Mouse (Mus musculus) left cerebral cortex, adult 11 months (tissue): ENCODE data around the gene Gm10447.

ENCODE experiments used
- DNase-seq: peaks from one replicate; pipeline ENCODE4 v3.0.0; 2022; ENCODE audit warnings: low spot score

The Gm10447 gene

DNA sequence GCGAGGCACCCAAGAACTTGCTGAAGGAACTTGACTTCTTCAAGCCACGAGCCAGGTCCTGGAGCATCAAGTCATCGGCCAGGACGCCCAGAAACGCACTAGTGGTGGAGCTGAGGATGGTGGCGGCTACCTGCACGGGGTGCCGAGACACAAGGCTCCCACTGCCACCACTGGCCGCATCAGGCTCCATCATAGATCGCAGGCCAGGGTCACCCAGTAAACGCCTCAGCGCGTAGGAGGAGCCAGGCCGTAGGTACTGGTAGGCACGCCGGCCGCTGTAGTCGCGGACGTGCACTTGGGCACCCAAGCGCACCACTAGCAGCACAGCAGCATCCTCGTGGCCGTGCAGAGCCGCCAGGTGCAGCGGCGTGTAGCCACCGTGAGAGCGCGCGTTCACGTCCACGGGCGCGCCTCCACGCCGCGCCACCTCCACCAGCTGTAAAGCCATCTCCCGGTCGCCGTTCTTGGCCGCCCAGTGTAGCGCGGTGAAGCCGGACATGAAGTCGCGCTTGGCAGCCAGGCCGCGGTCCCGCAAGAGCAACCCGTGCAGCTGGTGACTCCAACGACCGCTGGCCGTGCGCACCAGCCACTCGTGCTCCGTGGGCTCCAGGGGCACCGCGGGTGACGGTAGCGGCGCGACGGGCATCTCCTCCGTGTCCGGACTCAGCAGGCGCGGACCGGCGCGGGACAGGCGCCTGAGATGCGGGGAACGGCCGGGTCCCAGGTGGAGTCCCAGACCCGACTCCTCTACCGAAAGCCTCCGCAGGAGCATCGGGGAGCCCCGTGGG lies 21.7 kb upstream of the Gm10447 start:
- DNase-seq, result no peak

DNA sequence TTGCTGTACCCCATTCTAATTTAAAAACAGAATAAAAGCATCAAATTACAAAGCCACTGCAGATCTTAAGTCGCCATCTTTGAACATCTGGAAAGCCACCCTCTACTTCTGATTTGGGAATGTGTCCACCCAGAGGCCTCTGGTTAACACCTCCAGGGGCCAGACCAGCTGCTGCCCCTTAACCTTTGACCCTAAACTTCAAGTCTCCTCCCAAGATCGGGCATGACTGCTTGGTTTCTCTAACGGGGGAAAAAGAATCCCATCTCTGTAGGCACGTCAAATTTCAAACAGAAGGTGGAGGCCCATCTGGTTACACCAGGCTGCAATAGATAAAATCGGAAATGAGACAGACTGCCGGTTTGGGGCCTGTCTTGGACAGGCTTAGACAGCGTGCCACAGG lies 20.9 kb upstream of the Gm10447 start:
- no peak for DNase-seq

DNA sequence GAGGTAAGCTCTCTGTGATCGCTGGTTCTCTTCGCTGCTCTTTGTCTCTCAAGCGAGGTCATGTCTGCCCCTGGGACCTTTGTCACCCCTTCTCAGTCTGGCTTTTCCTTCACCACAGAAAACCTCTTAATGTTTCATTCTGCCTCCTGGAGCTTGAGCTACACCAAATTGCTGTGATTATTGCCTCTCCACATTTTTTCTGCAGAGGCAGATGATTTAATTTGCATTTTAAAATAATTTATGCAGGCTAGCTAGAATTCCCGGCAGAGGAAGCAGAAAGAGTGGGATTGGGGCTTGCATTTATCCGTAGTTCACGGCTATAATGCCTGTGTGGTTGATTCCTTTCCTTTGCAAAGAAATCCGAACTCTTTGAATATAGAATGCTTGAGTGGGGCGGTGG lies 18.7 kb upstream of the Gm10447 start:
- DNase-seq, result no peak

DNA sequence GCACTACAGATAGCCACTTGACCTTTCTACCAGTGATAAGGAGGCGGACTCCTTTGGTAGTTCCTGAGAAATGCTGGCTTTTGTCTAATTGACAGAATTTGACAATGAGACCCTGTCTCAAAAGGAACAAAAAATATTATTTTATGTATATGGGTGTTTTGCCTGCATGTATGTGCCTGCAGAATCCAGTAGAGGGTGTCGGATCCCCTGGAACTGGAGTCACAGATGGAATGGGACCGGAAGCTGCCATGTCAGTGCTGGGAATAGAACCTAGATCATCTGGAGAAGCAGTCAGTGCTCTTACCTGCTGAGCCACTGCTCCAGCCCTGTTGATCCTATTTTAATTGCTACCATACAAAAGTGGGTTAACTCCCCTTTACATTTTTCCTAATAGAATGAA lies 15.8 kb upstream of the Gm10447 start:
- DNase-seq, result no peak

DNA sequence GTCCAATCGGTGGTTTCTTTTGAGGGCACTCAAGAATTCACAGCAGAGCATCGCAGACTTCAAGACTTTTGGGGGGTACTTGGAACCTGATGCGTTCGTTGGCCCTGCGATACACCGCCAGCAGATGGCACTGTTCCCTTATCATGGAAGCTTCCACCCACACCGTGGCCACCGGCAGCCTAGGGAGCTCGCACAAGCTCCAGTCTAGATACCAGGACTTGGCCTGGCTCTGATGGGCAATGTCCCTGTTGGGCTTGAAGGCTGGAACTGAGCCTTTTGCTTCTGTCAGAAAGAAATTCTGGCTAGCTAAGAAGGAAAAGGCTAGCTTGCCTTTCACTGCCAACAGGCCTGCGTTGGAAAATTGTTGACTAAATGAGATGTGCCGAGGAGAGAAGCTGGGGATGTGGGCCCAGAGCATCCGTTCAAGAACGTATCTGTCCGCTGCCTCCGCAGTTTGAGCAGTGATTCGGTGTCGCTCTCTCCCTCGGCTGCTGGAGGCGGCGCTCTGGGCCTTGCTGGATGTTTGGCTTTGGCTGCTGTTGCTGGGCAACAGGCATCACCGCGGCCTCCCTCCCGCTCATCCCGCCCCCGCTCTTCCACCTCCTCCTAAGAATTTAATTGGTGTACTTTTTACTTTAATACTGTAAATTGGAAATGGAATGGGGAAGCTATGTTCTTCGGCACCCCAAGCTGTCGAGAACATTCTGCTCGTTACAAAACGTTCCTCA lies 13.2 kb upstream of the Gm10447 start, which contains the start of gene Gm9837:
Gm9837 (minus strand) TSS at position 512 of the 728 bp plus-strand sequence.
- DNase-seq, result peak; percentile 91

DNA sequence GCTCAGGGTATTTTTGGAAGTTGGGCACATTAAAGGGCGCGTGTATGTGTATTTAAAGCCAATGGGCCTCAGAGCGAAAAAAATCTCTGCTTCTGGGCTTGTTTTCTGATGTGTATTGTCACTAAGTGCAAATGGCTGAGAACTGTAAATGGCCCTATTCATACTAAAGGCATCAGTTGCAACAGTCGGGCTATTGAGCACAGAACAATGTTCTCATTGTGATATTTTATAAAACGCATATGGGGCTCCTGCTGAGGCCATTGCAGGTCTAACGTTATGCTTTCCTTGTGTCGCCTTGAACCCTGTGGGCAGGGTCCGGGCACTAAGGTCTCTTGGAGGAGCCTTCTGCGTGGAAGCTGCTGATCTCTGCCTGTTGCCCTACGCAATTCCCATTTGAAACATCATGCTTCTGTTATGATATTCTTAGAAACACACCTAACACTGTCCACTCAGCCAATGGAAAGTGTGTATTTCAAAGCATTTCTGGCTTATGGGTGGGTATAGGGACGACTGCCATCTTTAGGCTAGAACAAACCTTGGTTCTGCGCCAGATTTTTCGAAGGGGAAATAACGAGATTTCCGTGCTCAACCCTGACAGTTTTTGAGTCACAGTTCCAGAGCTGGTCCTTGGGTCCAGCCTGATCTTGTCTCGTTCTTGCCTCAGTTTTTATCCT lies 12.5 kb upstream of the Gm10447 start:
- DNase-seq, result peak; percentile 71

DNA sequence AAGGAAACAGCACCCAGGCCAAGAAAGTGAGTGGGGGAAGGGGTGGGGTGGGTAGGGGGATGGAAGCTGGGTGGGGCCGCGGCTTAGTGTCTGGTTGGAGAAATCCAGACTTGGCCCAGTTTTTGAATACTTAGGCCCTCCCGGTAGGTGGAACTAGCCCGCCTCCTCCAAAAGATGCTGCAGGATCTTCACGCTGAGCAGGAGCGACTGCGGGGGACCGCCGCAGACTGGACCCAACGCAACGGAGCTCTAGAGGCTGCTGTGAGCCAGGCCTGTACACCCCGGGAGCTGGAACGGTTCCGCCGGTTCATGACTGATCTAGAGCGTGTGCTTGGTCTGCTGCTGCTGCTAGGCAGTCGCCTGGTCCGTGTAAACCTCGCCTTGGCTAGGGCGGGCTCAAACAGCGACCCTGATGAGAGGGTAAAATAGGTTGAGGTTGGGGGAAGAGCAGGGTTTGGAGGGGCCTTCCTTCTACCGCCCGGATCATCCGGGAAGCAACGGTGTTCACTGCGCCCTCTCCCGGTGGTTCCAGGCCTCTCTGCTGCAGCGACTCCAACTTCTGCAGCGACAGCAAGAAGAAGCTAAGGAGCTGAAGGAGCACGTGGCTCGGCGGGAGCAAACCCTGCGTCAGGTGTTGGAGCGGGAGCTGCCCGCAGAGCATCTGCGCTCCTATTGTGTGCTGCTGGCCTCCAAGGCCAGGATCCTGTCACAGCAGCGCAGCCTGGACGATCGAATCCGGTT lies 9.5 kb upstream of the Gm10447 start:
- no peak for DNase-seq

DNA sequence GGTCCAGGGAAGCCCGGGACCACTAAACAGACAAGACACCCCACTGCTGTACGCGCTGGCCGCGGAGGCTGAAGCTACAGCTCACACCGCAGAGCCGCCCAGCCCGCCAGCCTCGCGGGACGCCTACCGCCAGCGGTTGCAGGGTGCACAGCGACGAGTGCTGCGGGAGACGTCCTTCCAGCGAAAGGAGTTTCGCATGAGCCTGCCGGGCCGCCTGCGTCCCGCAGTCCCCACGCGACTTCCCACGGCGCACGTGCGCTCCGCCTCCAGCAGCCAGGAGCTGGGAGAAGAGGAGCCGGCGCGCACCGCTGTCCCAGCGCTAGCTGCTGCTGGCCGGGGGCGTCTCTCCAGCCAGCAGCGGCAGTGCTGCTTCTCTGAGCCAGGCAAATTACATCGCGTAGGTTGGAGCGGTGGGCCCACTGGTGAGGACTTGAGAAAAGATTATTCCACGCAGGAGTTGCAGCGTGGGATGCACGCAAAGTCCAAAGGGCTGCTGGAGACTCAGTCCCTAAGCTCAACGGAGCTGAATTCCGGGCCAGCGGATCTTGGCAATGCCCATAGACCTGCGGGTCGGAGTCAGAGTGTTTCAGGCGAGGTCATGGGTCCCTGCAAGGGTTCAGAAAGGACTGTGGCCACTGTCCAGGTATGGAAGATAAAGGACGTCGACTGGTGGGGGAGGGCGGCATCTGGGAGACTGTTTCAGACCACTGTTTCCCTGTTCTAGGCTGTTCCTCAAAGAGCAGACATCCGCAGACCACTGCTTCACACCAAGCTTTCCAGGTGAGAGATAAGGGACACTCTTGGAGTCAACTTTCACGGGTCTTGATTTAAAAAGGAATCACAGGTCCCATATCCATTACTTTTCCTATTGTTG lies 6.9 kb upstream of the Gm10447 start:
- no peak for DNase-seq

DNA sequence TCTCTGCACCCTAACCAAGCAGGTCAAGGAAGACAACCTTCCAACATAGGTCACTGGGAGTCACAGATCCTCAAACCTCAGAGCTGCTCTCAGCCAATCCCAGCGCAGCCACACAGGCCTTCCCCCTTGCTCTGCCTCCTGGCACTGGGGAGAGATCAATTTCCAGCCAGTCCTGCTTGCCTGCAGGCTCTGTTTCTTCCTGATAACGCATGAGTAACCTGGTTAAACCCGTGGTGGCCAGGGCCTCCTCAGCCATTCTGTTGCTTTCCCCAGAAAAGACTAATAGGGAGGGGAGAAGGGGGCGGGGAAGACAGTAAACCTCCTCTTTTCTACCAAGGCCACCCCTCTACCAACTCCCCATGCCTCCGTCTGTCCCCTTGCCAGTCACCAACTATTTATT lies 4.8 kb upstream of the Gm10447 start:
- no peak for DNase-seq

DNA sequence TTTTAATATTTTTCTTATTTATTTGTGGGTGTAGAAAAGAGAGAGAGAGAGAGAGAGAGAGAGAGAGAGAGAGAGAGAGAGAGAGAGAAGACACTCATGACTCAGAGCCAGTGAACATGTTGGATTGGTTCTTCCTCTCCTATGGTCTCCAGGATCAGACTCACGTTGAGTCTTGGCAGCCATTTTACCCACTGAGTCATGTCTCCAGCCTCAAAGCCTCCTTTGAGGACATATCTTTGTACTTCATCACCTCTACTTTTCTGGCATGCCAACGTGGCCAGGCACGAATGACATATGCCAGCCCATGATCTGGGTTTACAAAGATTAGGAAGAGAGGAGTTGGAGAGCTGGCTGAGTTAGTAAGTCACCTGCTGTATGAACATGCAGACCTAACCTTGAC lies 3.3 kb upstream of the Gm10447 start:
- no peak for DNase-seq

DNA sequence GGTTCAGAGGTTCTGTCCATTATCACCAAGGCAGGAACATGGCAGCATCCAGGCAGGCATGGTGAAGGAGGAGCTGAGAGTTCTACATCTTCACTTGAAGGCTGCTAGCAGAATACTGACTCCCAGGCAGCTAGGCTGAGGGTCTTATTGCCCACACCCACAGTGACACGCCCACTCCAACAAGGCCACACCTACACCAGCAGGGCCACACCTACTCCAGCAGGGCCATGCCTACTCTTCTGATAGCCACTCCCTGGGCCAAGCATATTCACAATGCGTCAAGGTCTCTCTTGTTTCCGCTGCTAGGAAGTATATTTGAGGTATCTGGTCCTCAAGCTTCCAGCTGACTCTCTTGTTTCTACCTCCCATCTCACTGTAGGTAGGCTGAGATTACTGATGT lies 2.1 kb upstream of the Gm10447 start:
- no peak for DNase-seq

DNA sequence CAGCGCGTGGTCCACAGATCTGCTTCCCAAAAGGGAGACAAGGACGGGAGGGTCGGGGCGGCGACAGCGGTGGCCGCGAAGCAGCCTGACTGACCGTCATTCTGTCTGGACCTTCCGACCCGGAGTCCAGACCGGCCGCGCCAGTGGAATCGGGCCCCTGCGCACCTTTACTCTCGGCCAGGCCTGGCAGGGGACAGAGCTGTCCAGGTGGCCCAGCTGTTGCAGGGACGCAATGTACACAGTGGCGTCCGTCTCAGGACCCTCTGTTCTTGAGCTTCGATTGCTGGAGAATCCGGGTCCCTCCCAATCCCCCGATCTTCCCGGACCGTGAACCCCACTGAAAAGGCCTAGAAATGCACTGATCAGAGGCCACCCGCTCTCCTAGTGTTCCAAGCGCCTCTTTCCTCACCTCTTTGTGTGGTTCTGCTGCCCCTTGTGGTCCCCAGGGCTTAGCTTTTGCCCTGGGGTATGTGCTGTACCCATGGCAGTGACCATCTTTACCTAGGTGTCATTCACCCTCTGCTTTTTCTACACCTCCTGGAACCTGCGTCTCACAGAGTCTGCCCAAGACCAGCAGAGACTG lies 553 bp upstream of the Gm10447 start:
- DNase-seq, result no peak

DNA sequence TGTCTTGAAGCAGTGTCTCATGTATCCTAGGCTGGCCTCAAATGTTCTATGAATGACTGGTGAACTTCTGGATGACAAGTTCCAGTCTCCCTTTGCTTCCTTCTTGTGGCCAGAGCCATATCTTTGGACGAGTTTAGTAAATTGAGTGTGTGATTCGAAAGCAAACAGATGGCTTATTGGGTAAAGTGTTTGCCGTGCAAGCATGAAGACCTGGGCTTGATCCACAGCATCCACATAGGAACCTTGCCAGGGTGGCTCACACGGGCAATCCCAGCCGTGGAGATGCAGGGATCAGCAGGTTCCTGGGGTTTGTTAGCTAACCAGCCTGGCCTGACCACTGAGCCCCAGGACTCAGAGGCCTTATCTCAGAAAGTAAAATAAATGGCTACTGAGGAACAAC lies 3.9 kb downstream of the Gm10447 start:
- DNase-seq, result no peak

DNA sequence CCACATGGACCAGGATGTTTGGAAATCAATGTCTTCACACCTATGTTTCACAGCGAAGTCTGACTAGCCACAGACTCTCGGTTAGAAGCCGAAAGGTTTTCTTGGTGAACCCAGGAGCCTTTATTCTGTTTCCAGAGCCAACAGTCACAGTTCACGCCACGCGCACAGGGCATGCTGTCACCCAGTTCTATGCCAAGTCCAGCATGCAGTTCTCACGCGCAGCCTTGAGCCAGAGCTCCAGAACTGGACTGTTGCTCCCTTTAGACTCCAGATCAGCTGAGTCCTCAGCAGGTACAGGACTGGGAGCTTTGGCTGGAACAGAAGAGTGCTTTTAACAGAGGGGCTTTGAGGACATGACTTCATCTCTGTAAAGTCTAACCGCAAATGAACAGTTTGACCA lies 4.5 kb downstream of the Gm10447 start:
- no peak for DNase-seq

DNA sequence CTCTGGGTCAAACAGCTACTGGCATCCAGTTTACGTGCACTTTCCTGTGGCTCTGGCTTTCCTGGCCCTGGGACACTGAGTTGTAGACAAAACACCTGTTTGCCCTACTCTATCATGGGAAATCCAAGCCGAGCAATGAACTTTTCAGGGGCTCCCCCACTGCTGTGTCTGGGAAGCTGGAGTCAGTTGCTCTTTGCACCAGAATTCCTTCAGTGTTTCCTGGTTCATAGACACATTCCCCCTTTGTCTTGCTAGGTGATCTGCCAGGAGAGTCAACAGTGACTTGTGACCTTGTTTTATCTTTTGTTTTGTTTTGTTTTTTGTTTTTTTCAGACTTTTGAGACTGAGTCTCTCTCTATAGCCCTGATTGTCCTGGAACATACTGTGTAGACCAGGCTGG lies 5.5 kb downstream of the Gm10447 start:
- no peak for DNase-seq

DNA sequence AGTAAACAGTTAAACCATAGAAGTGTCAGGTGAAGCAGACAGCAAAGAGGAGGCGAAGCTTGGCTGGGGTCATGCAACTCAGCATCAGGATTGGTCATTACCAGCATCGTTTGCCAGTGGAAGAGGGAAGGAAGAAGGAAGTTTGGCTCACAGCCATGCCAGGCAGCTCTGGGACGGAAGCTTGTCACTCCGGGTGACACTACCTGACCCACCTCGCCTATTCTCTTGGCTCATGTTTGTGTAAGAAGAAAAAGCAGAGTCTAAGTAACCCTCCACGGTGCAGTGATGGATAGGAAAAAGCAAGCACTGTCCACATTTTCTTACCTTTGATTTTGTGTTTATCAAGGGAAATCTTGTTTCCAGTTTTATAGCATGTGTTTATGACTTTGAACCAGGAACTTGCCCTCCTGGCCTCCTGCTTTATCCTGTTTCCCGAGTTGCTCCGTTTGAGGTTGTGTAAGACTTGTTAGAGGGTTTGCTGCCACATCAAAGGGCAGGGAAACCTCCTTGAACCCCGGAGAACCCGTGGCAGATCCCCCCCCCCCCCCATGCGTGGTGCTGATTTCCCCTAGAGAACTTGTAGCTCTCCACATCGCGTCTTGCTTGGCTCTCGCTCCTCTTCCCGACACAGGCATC lies 6.7 kb downstream of the Gm10447 start:
- DNase-seq, result no peak

DNA sequence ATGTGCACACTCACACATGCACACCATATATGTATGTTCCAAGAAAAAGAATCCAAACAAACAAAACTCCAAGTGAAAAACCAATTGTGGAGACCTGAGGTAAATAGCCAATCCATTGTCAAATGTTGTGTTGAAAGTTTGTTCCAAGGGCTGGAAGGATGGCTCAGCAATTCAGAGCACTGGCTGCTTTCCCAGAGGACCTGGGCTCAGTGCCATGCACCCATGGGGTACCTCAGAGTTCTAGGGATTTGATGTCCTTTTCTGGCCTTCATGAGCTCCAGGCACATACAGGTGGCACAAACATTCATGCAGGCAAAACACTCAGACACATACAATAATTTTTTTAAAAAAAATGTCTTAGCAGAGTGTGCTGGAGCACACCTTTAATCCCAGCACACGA lies 8.4 kb downstream of the Gm10447 start:
- DNase-seq, result no peak

DNA sequence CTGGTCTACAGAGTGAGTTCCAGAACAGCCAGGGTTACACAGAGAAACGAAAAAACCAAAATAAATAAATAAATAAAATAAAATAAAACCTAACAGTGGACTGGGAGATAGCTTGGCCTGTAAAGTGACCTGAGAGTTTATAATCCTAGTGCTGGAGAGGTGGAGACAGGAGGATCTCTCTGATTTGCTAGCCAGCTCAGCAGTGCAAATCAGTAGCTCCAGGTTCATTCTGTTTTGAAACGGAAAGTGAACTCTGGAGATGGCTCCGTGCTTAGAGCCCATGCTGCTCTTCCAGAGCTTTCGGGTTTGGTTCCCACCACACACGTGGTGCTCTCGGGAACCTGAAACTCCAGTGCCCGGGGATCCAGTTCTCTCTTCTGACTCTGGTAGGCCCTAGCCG lies 8.9 kb downstream of the Gm10447 start:
- DNase-seq, result no peak

DNA sequence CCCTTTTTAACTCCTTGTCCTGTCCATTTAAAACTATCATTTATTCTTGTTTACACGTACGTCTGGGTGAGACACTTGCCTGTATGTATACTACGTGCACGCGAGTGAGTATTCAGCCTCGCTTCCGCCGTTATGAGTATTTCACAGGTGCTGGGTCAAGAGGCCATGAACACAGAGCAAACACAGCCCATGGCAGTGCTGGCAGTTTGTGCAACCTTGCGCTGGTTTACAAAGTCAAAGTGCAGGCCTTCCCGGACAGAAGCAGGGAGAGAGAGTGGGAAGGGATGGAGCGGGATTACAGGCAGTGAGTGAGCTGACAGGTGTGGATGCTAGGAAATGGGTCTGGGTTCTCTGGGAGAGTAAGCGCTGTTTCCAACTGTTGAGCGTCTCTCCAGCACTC lies 10.7 kb downstream of the Gm10447 start:
- DNase-seq, result no peak

DNA sequence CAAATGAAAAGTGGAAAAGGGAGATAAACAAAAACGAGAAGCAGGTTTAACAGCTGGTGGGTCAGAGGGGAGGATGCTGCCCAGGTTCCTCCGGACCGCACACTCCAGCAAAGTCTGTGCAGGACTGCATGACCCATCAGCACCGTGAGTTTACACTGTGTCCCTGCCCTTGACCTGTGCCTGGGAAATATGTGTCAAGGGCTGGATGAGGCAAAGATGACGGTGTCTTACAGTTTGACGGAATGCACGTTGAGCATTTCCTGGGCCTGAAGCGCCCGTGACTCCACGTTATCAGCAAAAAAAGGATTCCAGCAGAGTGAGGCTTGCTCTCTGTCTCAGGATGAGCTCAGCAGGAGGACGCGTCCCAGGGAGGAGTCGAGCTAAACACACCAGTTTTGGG lies 11.3 kb downstream of the Gm10447 start:
- no peak for DNase-seq

DNA sequence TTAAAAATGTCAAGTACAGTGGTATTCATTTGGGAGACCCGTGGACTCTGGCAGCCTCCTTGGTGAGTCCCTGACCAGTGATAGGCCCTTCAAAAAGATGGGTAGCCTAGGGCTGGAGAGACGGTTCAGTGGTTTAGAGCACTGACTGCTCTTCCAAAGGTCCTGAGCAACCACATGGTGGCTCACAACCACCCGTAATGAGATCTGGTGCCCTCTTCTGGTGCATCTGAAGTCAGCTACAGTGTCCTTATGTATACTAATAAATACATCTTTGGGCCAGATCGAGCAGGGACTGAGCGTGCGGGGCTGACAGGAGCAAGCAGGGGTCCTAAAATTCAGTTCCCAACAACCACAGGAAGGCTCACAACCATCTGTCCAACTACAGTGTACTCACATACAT lies 13.0 kb downstream of the Gm10447 start:
- DNase-seq, result no peak
